Mouse (Mus musculus) kidney, adult 2 months (tissue): ENCODE results near the gene Gm18336.

Experiments
- CTCF ChIP-seq: fragments of 200-500 bp; conservative IDR thresholded peaks from 2 replicates; pipeline ENCODE4 v1.5.1; 2011; ENCODE audit warnings: low read depth, mild to moderate bottlenecking, control low read depth, low read length, moderate library complexity, mixed read lengths; ENCODE audit not compliant: insufficient read depth, insufficient read length
- POLR2A ChIP-seq: fragments of 200-500 bp; IDR thresholded peaks from one replicate; pipeline ENCODE4 v1.6.1; 2011; ENCODE audit warnings: low read depth, low read length, control low read depth

DNA sequence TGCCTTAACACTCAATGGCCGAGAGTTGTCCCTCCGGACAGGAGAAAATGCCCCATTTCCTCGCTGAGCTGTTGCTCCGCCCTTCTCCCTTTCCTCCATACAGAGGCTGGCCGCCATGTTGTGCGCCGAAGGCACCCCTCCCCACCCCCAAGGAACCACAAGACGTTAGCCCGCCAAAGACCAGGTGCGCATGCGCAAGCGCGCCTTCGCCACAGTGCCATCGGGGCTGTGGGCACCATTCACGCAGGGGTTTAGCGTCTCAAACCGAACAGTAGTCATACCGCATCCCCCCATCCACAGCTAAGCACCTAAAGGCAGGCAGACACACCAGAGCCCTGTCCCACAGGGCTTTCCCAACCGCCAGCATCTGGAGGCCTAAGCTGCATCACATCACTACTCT is 2.4 kb upstream of the Gm18336 start:
- no peak for TF ChIP-seq CTCF
- TF ChIP-seq POLR2A = no peak
